Mouse (Mus musculus) myocyte (in vitro differentiated cells): ENCODE data around the gene Cdc42ep1. TPM values are rescaled to one million over a fixed set of nuclear protein-coding genes. Genes with fewer than 3 reads are reported as not detected.

Experiments used
- H3K27me3 ChIP-seq: one replicate; pipeline ENCODE4 v1.6.1; 2011; ENCODE audit not compliant: control insufficient read depth, insufficient read depth, insufficient read length
- H3K36me3 ChIP-seq: one replicate; pipeline ENCODE4 v1.6.1; 2011; ENCODE audit not compliant: control insufficient read depth, insufficient read depth
- H3K4me2 ChIP-seq: one replicate; pipeline ENCODE4 v1.6.1; 2011; ENCODE audit warnings: low read depth, control low read depth
- H3K4me3 ChIP-seq: one replicate; pipeline ENCODE4 v1.5.1; 2011; ENCODE audit warnings: mild to moderate bottlenecking, control low read depth, moderate library complexity
- H3K79me2 ChIP-seq: one replicate; pipeline ENCODE4 v1.6.1; 2011; ENCODE audit not compliant: control insufficient read depth, insufficient read depth
- H3ac ChIP-seq: one replicate; pipeline ENCODE4 v1.6.1; 2011; ENCODE audit not compliant: control insufficient read depth, insufficient read length
- CEBPB ChIP-seq: IDR thresholded peaks from 2 replicates; pipeline ENCODE4 v1.6.1; 2011; ENCODE audit warnings: mild to moderate bottlenecking, moderate library complexity; ENCODE audit not compliant: poor library complexity, insufficient read depth, severe bottlenecking
- E2F4 ChIP-seq: IDR thresholded peaks from one replicate; pipeline ENCODE4 v1.6.1; 2011; ENCODE audit warnings: mild to moderate bottlenecking, control low read depth, moderate library complexity; ENCODE audit not compliant: insufficient read depth
- MAX ChIP-seq: IDR thresholded peaks from one replicate; pipeline ENCODE4 v1.6.1; 2011; ENCODE audit warnings: low read depth, mild to moderate bottlenecking, control low read depth
- MYOD1 ChIP-seq, 3 experiments: IDR thresholded peaks; one replicate each; pipeline ENCODE4 v1.6.1; 2011; ENCODE audit warnings: control low read depth in 2 of 3, low read depth in 2 of 3, mild to moderate bottlenecking in 2 of 3, moderate library complexity in 1 of 3; ENCODE audit not compliant: insufficient read length in 2 of 3, control insufficient read depth in 1 of 3
- MYOG ChIP-seq, 3 experiments: IDR thresholded peaks; one replicate each; pipeline ENCODE4 v1.6.1; 2011; ENCODE audit warnings: control low read depth in 2 of 3, low read depth in 2 of 3, mild to moderate bottlenecking in 2 of 3; ENCODE audit not compliant: insufficient read length in 2 of 3, control insufficient read depth in 1 of 3, insufficient read depth in 1 of 3
- POLR2A ChIP-seq: IDR thresholded peaks from one replicate; pipeline ENCODE4 v1.6.1; 2011; ENCODE audit warnings: low read depth, mild to moderate bottlenecking, control low read depth, moderate library complexity; ENCODE audit not compliant: insufficient read length
- POLR2AphosphoS2 ChIP-seq: IDR thresholded peaks from one replicate; pipeline ENCODE4 v1.6.1; 2011; ENCODE audit warnings: low read depth, control low read depth; ENCODE audit not compliant: insufficient read length
- REST ChIP-seq: IDR thresholded peaks from one replicate; pipeline ENCODE4 v1.6.1; 2011; ENCODE audit warnings: mild to moderate bottlenecking, control low read depth, moderate library complexity; ENCODE audit not compliant: insufficient read depth, insufficient read length
- SRF ChIP-seq: IDR thresholded peaks from one replicate; pipeline ENCODE4 v1.6.1; 2011; ENCODE audit warnings: low read depth; ENCODE audit not compliant: control insufficient read depth, insufficient read length
- TCF12 ChIP-seq: IDR thresholded peaks from one replicate; pipeline ENCODE4 v1.6.1; 2011; ENCODE audit warnings: mild to moderate bottlenecking, control low read depth; ENCODE audit not compliant: poor library complexity, insufficient read depth, severe bottlenecking
- TCF3 ChIP-seq: IDR thresholded peaks from one replicate; pipeline ENCODE4 v1.6.1; 2011; ENCODE audit warnings: low read depth, control low read depth; ENCODE audit not compliant: insufficient read length
- USF1 ChIP-seq: IDR thresholded peaks from one replicate; pipeline ENCODE4 v1.6.1; 2011; ENCODE audit warnings: low read depth, mild to moderate bottlenecking, control low read depth, moderate library complexity
- polyA plus RNA-seq: library from polyadenylated mRNA; unstranded; fragments of >200 nt; fragmentation: generic; extraction: Trizol; gene quantifications from one replicate; pipeline ENCODE4 v1.2.1, GENCODE M21; 2012; ENCODE audit warnings: missing spikeins

Gene Cdc42ep1
- polyA plus RNA-seq, 1 experiment, result 76.0 TPM

- TF ChIP-seq SRF, result no peak
- TF ChIP-seq POLR2A, result no peak
- TF ChIP-seq E2F4, result no peak
- peak in 2 of 3 experiments; percentile 3 to 42 for TF ChIP-seq MYOD1 (IDR thresholded peaks at IDR 0.05; ENCODE audit: control insufficient read depth in 1 of 3, insufficient read length in 2 of 3, low read depth in 2 of 3)
- no peak for TF ChIP-seq MAX
- TF ChIP-seq REST, result no peak
- TF ChIP-seq TCF12, result peak; percentile 13
- TF ChIP-seq MYOG (IDR thresholded peaks at IDR 0.05; ENCODE audit: control insufficient read depth in 1 of 3, insufficient read depth in 1 of 3, insufficient read length in 2 of 3, low read depth in 2 of 3), result peak in 1 of 3 experiments; percentile 24
- no peak for TF ChIP-seq CEBPB
- TF ChIP-seq POLR2AphosphoS2, result peak; percentile 60
- no peak for TF ChIP-seq TCF3
- no peak for TF ChIP-seq USF1
- Histone ChIP-seq H3K4me3 (no peak within 1 kb of the TSS), H3K79me2 (no peaks in the 10 kb centered on the region)
These were observed 13.0 kb downstream of the Cdc42ep1 start, which contains the start of gene Lgals2 for GRCm38 (mm10) chr15:78855303-78855965. Gene Lgals2, minus strand, starts transcription at chr15:78855529.

DNA sequence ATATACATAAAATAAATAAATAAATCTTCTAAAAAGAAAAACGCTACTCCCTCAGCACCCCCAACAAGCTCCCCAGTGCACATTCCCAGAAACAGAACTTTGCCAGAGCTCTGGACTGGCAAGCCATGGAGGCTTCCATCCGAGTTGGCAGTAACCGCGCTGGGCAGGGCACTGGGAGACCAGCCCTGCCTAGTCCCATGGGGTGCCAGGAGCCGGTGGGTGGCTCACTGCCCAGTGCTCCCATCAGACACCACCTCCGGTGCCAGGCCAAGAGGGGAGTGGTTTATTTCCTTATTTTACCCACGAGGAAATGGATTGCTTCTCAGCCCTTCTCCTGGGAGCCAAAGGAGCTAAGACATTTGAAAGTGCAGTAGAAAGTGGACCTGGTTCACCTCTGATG, 14.6 kb downstream of the Cdc42ep1 start:
- Histone ChIP-seq H3K79me2 (no peaks in the 10 kb centered on the region), H3K27me3 (no peaks in the 10 kb centered on the region), H3K4me3 (no peak overlapping the region), H3K36me3 (no peaks in the 10 kb centered on the region), H3ac (no peak overlapping the region), H3K4me2 (peak overlapping the region; percentile 52)
- TF ChIP-seq POLR2AphosphoS2, result peak; percentile 22
- no peak for TF ChIP-seq E2F4

More at GRCm38 (mm10) chr15:78855303-78855965, 13.0 kb downstream of the Cdc42ep1 start, which contains the start of gene Lgals2:
- H3K36me3 ChIP-seq, result no peaks in the 10 kb centered on the region
- H3K4me2 ChIP-seq, result peak within 1 kb of the TSS; percentile 61
- H3K27me3 ChIP-seq, result no peaks in the 10 kb centered on the region
- no peak within 1 kb of the TSS for H3ac ChIP-seq

GRCm38 (mm10) chr15:78859311-78859710, 16.9 kb downstream of the Cdc42ep1 start:
- H3K4me2 ChIP-seq, result no peak overlapping the region
- no peaks in the 10 kb centered on the region for H3K79me2 ChIP-seq
- H3K4me3 ChIP-seq, result no peak overlapping the region
- H3K27me3 ChIP-seq, result no peaks in the 10 kb centered on the region
- H3K36me3 ChIP-seq, result no peaks in the 10 kb centered on the region
- H3ac ChIP-seq, result no peak overlapping the region
- no peak for TF ChIP-seq REST
- TF ChIP-seq POLR2AphosphoS2, result no peak
- TF ChIP-seq E2F4, result no peak
- TF ChIP-seq TCF12, result no peak
- TF ChIP-seq CEBPB, result no peak
- TF ChIP-seq USF1, result no peak
- TF ChIP-seq MYOG (IDR thresholded peaks at IDR 0.05; ENCODE audit: control insufficient read depth in 1 of 3, insufficient read depth in 1 of 3, insufficient read length in 2 of 3, low read depth in 2 of 3), result no peak
- no peak for TF ChIP-seq TCF3
- no peak for TF ChIP-seq MAX
- TF ChIP-seq MYOD1 (IDR thresholded peaks at IDR 0.05; ENCODE audit: control insufficient read depth in 1 of 3, insufficient read length in 2 of 3, low read depth in 2 of 3), result no peak
- no peak for TF ChIP-seq SRF
- TF ChIP-seq POLR2A, result no peak

GRCm38 (mm10) chr15:78859714-78860113, 17.3 kb downstream of the Cdc42ep1 start:
- H3ac ChIP-seq, result no peak overlapping the region
- H3K36me3 ChIP-seq, result no peaks in the 10 kb centered on the region
- TF ChIP-seq SRF (no peak), TCF3 (no peak), MAX (no peak), POLR2AphosphoS2 (no peak), POLR2A (no peak), MYOD1 (IDR thresholded peaks at IDR 0.05; ENCODE audit: control insufficient read depth in 1 of 3, insufficient read length in 2 of 3, low read depth in 2 of 3) (no peak), REST (no peak)
- no peaks in the 10 kb centered on the region for H3K27me3 ChIP-seq
- H3K79me2 ChIP-seq, result no peaks in the 10 kb centered on the region
- H3K4me3 ChIP-seq, result no peak overlapping the region
- no peak overlapping the region for H3K4me2 ChIP-seq

- no peak overlapping the region for H3K4me2 ChIP-seq
- H3ac ChIP-seq, result no peak overlapping the region
- TF ChIP-seq MYOG (IDR thresholded peaks at IDR 0.05; ENCODE audit: control insufficient read depth in 1 of 3, insufficient read depth in 1 of 3, insufficient read length in 2 of 3, low read depth in 2 of 3), result no peak
- no peak for TF ChIP-seq REST
- no peak for TF ChIP-seq CEBPB
- TF ChIP-seq SRF, result no peak
- TF ChIP-seq E2F4, result no peak
- TF ChIP-seq USF1, result no peak
- H3K79me2 ChIP-seq, result no peaks in the 10 kb centered on the region
- H3K27me3 ChIP-seq, result no peaks in the 10 kb centered on the region
- no peak overlapping the region for H3K4me3 ChIP-seq
- H3K36me3 ChIP-seq, result no peaks in the 10 kb centered on the region
These were observed 19.9 kb downstream of the Cdc42ep1 start for GRCm38 (mm10) chr15:78862280-78862679.
